Mouse (Mus musculus): Measurements from ENCODE around the gene Ldlrap1. TPM values are rescaled to one million over a fixed set of nuclear protein-coding genes. Genes with fewer than 3 reads are reported as not detected.
A peak's percentile ranks its signal among the peaks of the same experiment; 100 is the strongest.
"Not testable (repeated sequence)": the region's sequence is repeated elsewhere in the genome, so short reads cannot be mapped to it uniquely, and the experiment has no call there.

Gene Ldlrap1
- total RNA-seq (2021): 10 to 100 TPM; 11.9 to 17.3 TPM
- long read RNA-seq, experiment 1, full-length matches to known transcripts: 31 of 35 reads
- long read RNA-seq, experiment 1, partial matches to known transcripts: 0 of 35 reads
- long read RNA-seq, experiment 1, other reads (novel, unspliced or antisense): 4 of 35 reads
- long read RNA-seq, experiment 2, full-length matches to known transcripts: 22 of 29 reads
- long read RNA-seq, experiment 2, partial matches to known transcripts: 4 of 29 reads
- long read RNA-seq, experiment 2, other reads (novel, unspliced or antisense): 3 of 29 reads

- peak; percentile 85 for DNase-seq
Observed at GRCm38 (mm10) chr4:134767426-134768225, at the start of gene Ldlrap1. TSS of gene Ldlrap1 (minus strand) at chr4:134768024.

GRCm38 (mm10) chr4:134814229-134814571, 46.4 kb upstream of the Ldlrap1 start:
- no peak for DNase-seq

GRCm38 (mm10) chr4:134813406-134814228, 45.8 kb upstream of the Ldlrap1 start:
- DNase-seq: no peak

- DNase-seq: peak; percentile 84
Observed at GRCm38 (mm10) chr4:134804765-134805164, 36.9 kb upstream of the Ldlrap1 start.

- no peak for DNase-seq
Observed at GRCm38 (mm10) chr4:134802765-134803164, 34.9 kb upstream of the Ldlrap1 start.

GRCm38 (mm10) chr4:134802155-134802554, 34.3 kb upstream of the Ldlrap1 start:
- DNase-seq: no peak

GRCm38 (mm10) chr4:134800693-134801092, 32.9 kb upstream of the Ldlrap1 start:
- no peak for DNase-seq

- DNase-seq: no peak
Observed at GRCm38 (mm10) chr4:134800098-134800497, 32.3 kb upstream of the Ldlrap1 start.

GRCm38 (mm10) chr4:134799272-134799671, 31.4 kb upstream of the Ldlrap1 start:
- DNase-seq: peak; percentile 81

GRCm38 (mm10) chr4:134798861-134799260, 31.0 kb upstream of the Ldlrap1 start:
- no peak for DNase-seq

- no peak for DNase-seq
Observed at GRCm38 (mm10) chr4:134797621-134798020, 29.8 kb upstream of the Ldlrap1 start.

GRCm38 (mm10) chr4:134796581-134797361, 28.9 kb upstream of the Ldlrap1 start:
- DNase-seq: no peak

- no peak for DNase-seq
Observed at GRCm38 (mm10) chr4:134795819-134796485, 28.1 kb upstream of the Ldlrap1 start.

- DNase-seq: not testable (repeated sequence)
Observed at GRCm38 (mm10) chr4:134794959-134795358, 27.1 kb upstream of the Ldlrap1 start.

GRCm38 (mm10) chr4:134793213-134793956, 25.6 kb upstream of the Ldlrap1 start:
- peak; percentile 65 for DNase-seq

GRCm38 (mm10) chr4:134791731-134792130, 23.9 kb upstream of the Ldlrap1 start:
- no peak for DNase-seq

- no peak for DNase-seq
Observed at GRCm38 (mm10) chr4:134786946-134787345, 19.1 kb upstream of the Ldlrap1 start.

GRCm38 (mm10) chr4:134784701-134785100, 16.9 kb upstream of the Ldlrap1 start:
- no peak for DNase-seq

GRCm38 (mm10) chr4:134779136-134779934, 11.5 kb upstream of the Ldlrap1 start:
- no peak for DNase-seq

GRCm38 (mm10) chr4:134776246-134776645, 8.4 kb upstream of the Ldlrap1 start:
- DNase-seq: no peak

Measured in gastrocnemius, postnatal 10 days (tissue).